Mouse (Mus musculus): ENCODE measurements around the gene Tnnt2.

Gene Tnnt2

GRCm38 (mm10) chr1:135835716-135836483 lies at the start of gene Tnnt2:
TSS of gene Tnnt2 (plus strand) at chr1:135836354.
- DNase-seq (ENCODE audit: low spot score in 2 of 2): no peak

GRCm38 (mm10) chr1:135787799-135788198 lies 48.4 kb upstream of the Tnnt2 start:
- peak; percentile 63 to 82 for DNase-seq (ENCODE audit: low spot score in 2 of 2)

- DNase-seq (ENCODE audit: low spot score in 2 of 2): peak in 1 of 2 experiments; percentile 57
These were observed 47.4 kb upstream of the Tnnt2 start for GRCm38 (mm10) chr1:135788708-135789107.

- peak; percentile 61 to 87 for DNase-seq (ENCODE audit: low spot score in 2 of 2)
These were observed 46.3 kb upstream of the Tnnt2 start for GRCm38 (mm10) chr1:135789815-135790214.

GRCm38 (mm10) chr1:135792143-135792939 lies 43.8 kb upstream of the Tnnt2 start:
- no peak for DNase-seq (ENCODE audit: low spot score in 2 of 2)

- DNase-seq (ENCODE audit: low spot score in 2 of 2): no peak
These were observed 42.6 kb upstream of the Tnnt2 start for GRCm38 (mm10) chr1:135793370-135794215.

- DNase-seq (ENCODE audit: low spot score in 2 of 2): no peak
These were observed 41.7 kb upstream of the Tnnt2 start for GRCm38 (mm10) chr1:135794216-135795134.

- DNase-seq (ENCODE audit: low spot score in 2 of 2): no peak
These were observed 37.7 kb upstream of the Tnnt2 start for GRCm38 (mm10) chr1:135798492-135798891.

- DNase-seq (ENCODE audit: low spot score in 2 of 2): no peak
These were observed 37.0 kb upstream of the Tnnt2 start for GRCm38 (mm10) chr1:135799109-135799627.

GRCm38 (mm10) chr1:135800192-135800950 lies 35.8 kb upstream of the Tnnt2 start:
- no peak for DNase-seq (ENCODE audit: low spot score in 2 of 2)

- DNase-seq (ENCODE audit: low spot score in 2 of 2): no peak
These were observed 28.6 kb upstream of the Tnnt2 start for GRCm38 (mm10) chr1:135807546-135807945.

GRCm38 (mm10) chr1:135810180-135810579 lies 26.0 kb upstream of the Tnnt2 start:
- DNase-seq (ENCODE audit: low spot score in 2 of 2): no peak

GRCm38 (mm10) chr1:135811016-135811646 lies 25.0 kb upstream of the Tnnt2 start:
- DNase-seq (ENCODE audit: low spot score in 2 of 2): peak; percentile 84 to 90

- no peak for DNase-seq (ENCODE audit: low spot score in 2 of 2)
These were observed 23.9 kb upstream of the Tnnt2 start for GRCm38 (mm10) chr1:135812205-135812604.

GRCm38 (mm10) chr1:135812618-135813017 lies 23.5 kb upstream of the Tnnt2 start:
- no peak for DNase-seq (ENCODE audit: low spot score in 2 of 2)

GRCm38 (mm10) chr1:135813071-135813470 lies 23.1 kb upstream of the Tnnt2 start:
- DNase-seq (ENCODE audit: low spot score in 2 of 2): no peak

- DNase-seq (ENCODE audit: low spot score in 2 of 2): no peak
These were observed 22.3 kb upstream of the Tnnt2 start for GRCm38 (mm10) chr1:135813687-135814395.

- DNase-seq (ENCODE audit: low spot score in 2 of 2): no peak
These were observed 21.6 kb upstream of the Tnnt2 start for GRCm38 (mm10) chr1:135814531-135814930.

- DNase-seq (ENCODE audit: low spot score in 2 of 2): no peak
These were observed 18.6 kb upstream of the Tnnt2 start for GRCm38 (mm10) chr1:135817595-135817994.

Data from spleen, postnatal 10 days (tissue).